Mouse (Mus musculus) natural killer cell, adult 2 months (primary cell): Measurements from ENCODE around the gene Psmc3.
"Not testable (repeated sequence)": the region's sequence is repeated elsewhere in the genome, so short reads cannot be mapped to it uniquely, and the experiment has no call there.

ENCODE experiments used
- DNase-seq, 2 experiments: peaks; one replicate each; pipeline ENCODE4 v3.0.0; 2022; ENCODE audit warnings: low spot score in 2 of 2

The Psmc3 gene

GRCm38 (mm10) chr2:91081775-91082695, 28.2 kb downstream of the Psmc3 start, which contains the start of gene Spi1:
TSS of gene Spi1 (plus strand) at chr2:91082390.
- DNase-seq = no peak

GRCm38 (mm10) chr2:91082844-91083243, 29.0 kb downstream of the Psmc3 start:
- peak; percentile 83 to 85 for DNase-seq

- DNase-seq = no peak
Observed at GRCm38 (mm10) chr2:91083366-91083940, 29.6 kb downstream of the Psmc3 start.

GRCm38 (mm10) chr2:91084179-91084820, 30.5 kb downstream of the Psmc3 start:
- DNase-seq = no peak

- no peak for DNase-seq
Observed at GRCm38 (mm10) chr2:91085494-91086391, 31.9 kb downstream of the Psmc3 start.

GRCm38 (mm10) chr2:91086392-91087237, 32.8 kb downstream of the Psmc3 start:
- DNase-seq = no peak

- DNase-seq = peak; percentile 69 to 78
Observed at GRCm38 (mm10) chr2:91087453-91087852, 33.6 kb downstream of the Psmc3 start.

- no peak for DNase-seq
Observed at GRCm38 (mm10) chr2:91088987-91089386, 35.2 kb downstream of the Psmc3 start.

- no peak for DNase-seq
Observed at GRCm38 (mm10) chr2:91090208-91090607, 36.4 kb downstream of the Psmc3 start.

- no peak for DNase-seq
Observed at GRCm38 (mm10) chr2:91090827-91091226, 37.0 kb downstream of the Psmc3 start.

GRCm38 (mm10) chr2:91096524-91096923, 42.7 kb downstream of the Psmc3 start:
- peak; percentile 30 to 71 for DNase-seq

GRCm38 (mm10) chr2:91097015-91097414, 43.2 kb downstream of the Psmc3 start:
- DNase-seq = no peak

- DNase-seq = no peak
Observed at GRCm38 (mm10) chr2:91098156-91098555, 44.3 kb downstream of the Psmc3 start.

GRCm38 (mm10) chr2:91101124-91101740, 47.4 kb downstream of the Psmc3 start:
- DNase-seq = peak; percentile 83 to 91

GRCm38 (mm10) chr2:91108156-91108555, 54.3 kb downstream of the Psmc3 start:
- no peak for DNase-seq

- no peak for DNase-seq
Observed at GRCm38 (mm10) chr2:91109241-91109640, 55.4 kb downstream of the Psmc3 start.

GRCm38 (mm10) chr2:91109807-91110385, 56.1 kb downstream of the Psmc3 start:
- no peak for DNase-seq

GRCm38 (mm10) chr2:91110429-91110828, 56.6 kb downstream of the Psmc3 start:
- no peak for DNase-seq

GRCm38 (mm10) chr2:91111832-91112231, 58.0 kb downstream of the Psmc3 start:
- not testable (repeated sequence) for DNase-seq

GRCm38 (mm10) chr2:91112491-91112890, 58.7 kb downstream of the Psmc3 start:
- DNase-seq = no peak
